Mouse (Mus musculus) intestine, embryonic 15.5 days (tissue): ENCODE results near the gene Ncapd2. TPM values are rescaled to one million over a fixed set of nuclear protein-coding genes. Genes with fewer than 3 reads are reported as not detected.

Experiments used
- ATAC-seq: fragments of 200-750 bp; cut with Nextera tagmentation; 2 replicates; pipeline ENCODE4 v1.8.0; 2017; ENCODE audit warnings: moderate TSS enrichment, moderate library complexity
- H3K27ac ChIP-seq: fragments of 300-500 bp; sonication (generic); 2 replicates; pipeline ENCODE4 v1.5.1; 2015; ENCODE audit warnings: mild to moderate bottlenecking, inconsistent platforms
- H3K27me3 ChIP-seq: fragments of 300-500 bp; sonication (generic); replicated peaks from 2 replicates; pipeline ENCODE4 v1.6.1; 2015; ENCODE audit warnings: inconsistent platforms
- H3K36me3 ChIP-seq: fragments of 300-500 bp; sonication (generic); 2 replicates; pipeline ENCODE4 v1.6.1; 2015; ENCODE audit warnings: inconsistent platforms
- H3K4me1 ChIP-seq: fragments of 300-500 bp; sonication (generic); replicated peaks from 2 replicates; pipeline ENCODE4 v1.6.1; 2015; ENCODE audit warnings: inconsistent platforms
- H3K4me2 ChIP-seq: fragments of 300-500 bp; sonication (generic); replicated peaks from 2 replicates; pipeline ENCODE4 v1.6.1; 2015; ENCODE audit warnings: mild to moderate bottlenecking, inconsistent platforms
- H3K4me3 ChIP-seq: fragments of 300-500 bp; sonication (generic); replicated peaks from 2 replicates; pipeline ENCODE4 v1.5.1; 2015; ENCODE audit warnings: inconsistent platforms
- H3K9ac ChIP-seq: fragments of 300-500 bp; sonication (generic); 2 replicates; pipeline ENCODE4 v1.6.1; 2015; ENCODE audit warnings: inconsistent platforms
- H3K9me3 ChIP-seq: fragments of 300-500 bp; sonication (generic); 2 replicates; pipeline ENCODE4 v1.6.1; 2016; ENCODE audit warnings: inconsistent platforms
- WGBS: fragments of 180-500 bp; shearing (Covaris S2); methylation state at CpG from one replicate; pipeline ENCODE4 v1.1.7; 2015; 5-methylcytosine and 5-hydroxymethylcytosine counted together
- polyA plus RNA-seq: library from polyadenylated mRNA; unstranded; fragments of >200 nt; fragmentation: Nextera tagmentation; extraction: Ambion mirVana; gene quantifications from 2 replicates; pipeline ENCODE4 v1.2.1, GENCODE M21; 2015

Ncapd2 gene
- polyA plus RNA-seq, 1 experiment from 2014 or later, result 83.3 TPM

DNA sequence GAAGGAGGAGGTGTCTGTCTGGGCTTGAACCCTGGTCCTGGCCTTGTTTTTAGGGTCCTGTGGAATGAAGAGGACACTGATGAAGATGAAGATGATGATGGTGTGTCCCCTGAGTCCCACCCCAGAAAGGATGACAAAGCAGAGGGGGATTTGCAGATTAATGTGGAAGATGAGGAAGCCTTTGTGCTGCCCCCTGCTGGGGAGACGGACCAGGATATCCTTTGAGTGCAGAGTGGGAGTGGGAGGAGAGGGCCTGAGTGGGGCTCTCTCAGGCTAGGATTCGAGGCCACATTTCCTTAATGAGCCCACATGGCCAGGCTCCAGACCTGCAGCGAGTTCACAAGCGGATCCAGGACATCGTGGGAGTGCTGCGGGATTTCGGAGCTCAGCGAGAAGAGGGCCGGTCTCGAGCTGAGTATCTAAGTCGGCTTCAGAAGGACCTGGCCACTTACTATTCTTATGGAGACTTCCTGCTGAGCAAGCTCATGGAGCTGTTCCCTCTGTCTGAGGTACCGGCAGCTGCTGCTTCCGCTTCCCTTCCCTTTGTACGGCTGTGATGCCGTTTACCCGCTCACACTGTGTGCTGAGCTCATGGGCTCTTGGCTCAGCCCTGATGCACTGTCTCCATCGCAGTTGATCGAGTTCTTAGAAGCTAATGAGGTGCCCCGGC is 54.4 kb downstream of the Ncapd2 start:
- Histone ChIP-seq H3K9ac (no peak overlapping the region), H3K36me3 (peaks cover 70% of the 10 kb centered on the region), H3K4me2 (no peak overlapping the region), H3K4me1 (no peaks in the 10 kb centered on the region; the same call in 1 of the 2 replicates), H3K9me3 (no peaks in the 10 kb centered on the region), H3K4me3 (no peak overlapping the region), H3K27ac (no peak overlapping the region), H3K27me3 (no peaks in the 10 kb centered on the region)
- 90% methylated on average over 19 of the region's 19 CpGs for WGBS
- ATAC-seq, result no peak

DNA sequence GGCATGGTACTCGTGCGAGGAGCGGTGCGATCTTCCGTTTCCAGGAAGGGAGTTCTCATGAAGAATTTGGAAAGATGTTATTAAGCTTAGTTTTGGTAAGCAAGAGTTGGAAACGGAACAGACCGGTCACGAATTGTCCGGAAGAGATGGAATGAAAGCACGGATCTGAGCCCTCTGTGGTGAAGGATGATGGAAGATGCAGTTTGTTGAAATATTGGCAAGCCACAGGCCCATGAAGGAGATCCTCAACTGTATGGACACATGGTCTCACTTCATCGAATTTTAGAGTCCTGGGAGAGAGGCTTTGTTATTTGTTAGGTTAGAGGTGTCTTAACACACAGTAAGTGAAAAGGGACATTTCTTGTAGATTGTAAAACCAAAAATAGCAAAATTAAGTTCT is 59.0 kb downstream of the Ncapd2 start:
- Histone ChIP-seq H3K36me3 (peaks cover 41% of the 10 kb centered on the region), H3K27ac (0 out of 2 replicates have a peak overlapping the region, but pooled peaks have one; percentile 94), H3K4me3 (peak overlapping the region; percentile 78), H3K4me1 (no peaks in the 10 kb centered on the region; the same call in 1 of the 2 replicates), H3K9me3 (no peaks in the 10 kb centered on the region), H3K27me3 (no peaks in the 10 kb centered on the region), H3K9ac (peak overlapping the region; percentile 85), H3K4me2 (peak overlapping the region; percentile 92)
- 6% methylated on average over 11 of the region's 11 CpGs for WGBS
- ATAC-seq, result 0 out of 2 replicates have a peak, but pooled peaks have one; percentile 1

- H3K4me2 ChIP-seq, result peak within 1 kb of the TSS; percentile 92
- peak within 1 kb of the TSS; percentile 85 for H3K9ac ChIP-seq
- H3K27ac ChIP-seq, result peak within 1 kb of the TSS; percentile 94
- peaks cover 42% of the 10 kb centered on the region for H3K36me3 ChIP-seq
- under 1% methylated on average over 66 of the region's 66 CpGs for WGBS
- no peaks in the 10 kb centered on the region for H3K9me3 ChIP-seq
- no peaks in the 10 kb centered on the region; the same call in 1 of the 2 replicates for H3K4me1 ChIP-seq
- ATAC-seq, result peak; percentile 98
- H3K27me3 ChIP-seq, result no peaks in the 10 kb centered on the region
- peak within 1 kb of the TSS; percentile 78 for H3K4me3 ChIP-seq
These were observed 60.0 kb downstream of the Ncapd2 start, which contains the start of gene Nop2 for GRCm38 (mm10) chr6:125131302-125132156. Gene Nop2, plus strand, starts transcription at chr6:125131909.

GRCm38 (mm10) chr6:125129710-125130402 is 61.6 kb downstream of the Ncapd2 start:
- WGBS, result 89% methylated on average over 20 of the region's 20 CpGs

GRCm38 (mm10) chr6:125128724-125129123 is 62.8 kb downstream of the Ncapd2 start:
- Histone ChIP-seq H3K9me3 (no peaks in the 10 kb centered on the region), H3K4me3 (no peak overlapping the region), H3K9ac (no peak overlapping the region), H3K27ac (no peak overlapping the region), H3K27me3 (no peaks in the 10 kb centered on the region), H3K4me2 (no peak overlapping the region), H3K36me3 (peaks cover 39% of the 10 kb centered on the region), H3K4me1 (no peaks in the 10 kb centered on the region; the same call in 1 of the 2 replicates)
- no peak for ATAC-seq
- 88% methylated on average over 12 of the region's 12 CpGs for WGBS

More at GRCm38 (mm10) chr6:125129710-125130402, 61.6 kb downstream of the Ncapd2 start:
- ATAC-seq, result no peak
- no peak overlapping the region for H3K4me2 ChIP-seq
- no peak overlapping the region for H3K9ac ChIP-seq
- H3K36me3 ChIP-seq, result peaks cover 34% of the 10 kb centered on the region
- H3K27me3 ChIP-seq, result no peaks in the 10 kb centered on the region
- H3K9me3 ChIP-seq, result no peaks in the 10 kb centered on the region
- no peaks in the 10 kb centered on the region; the same call in 1 of the 2 replicates for H3K4me1 ChIP-seq
- H3K4me3 ChIP-seq, result no peak overlapping the region
- no peak overlapping the region for H3K27ac ChIP-seq

- Histone ChIP-seq H3K9ac (no peak overlapping the region), H3K4me1 (no peaks in the 10 kb centered on the region), H3K27me3 (no peaks in the 10 kb centered on the region), H3K27ac (no peak overlapping the region), H3K4me2 (no peak overlapping the region), H3K36me3 (peaks cover 67% of the 10 kb centered on the region), H3K9me3 (no peaks in the 10 kb centered on the region), H3K4me3 (no peak overlapping the region)
- 93% methylated on average over 8 of the region's 8 CpGs for WGBS
- ATAC-seq, result no peak
These were observed 72.1 kb downstream of the Ncapd2 start for GRCm38 (mm10) chr6:125119387-125119786.

Other genes with a start within 250 kb of the Ncapd2 start
- gene Cops7a, start 226.2 kb downstream of the Ncapd2 start, polyA plus RNA-seq, result 159 and 170 TPM in 2 replicates
- 1.8 and 2.1 TPM in 2 replicates for gene Pianp, start 195.0 kb downstream of the Ncapd2 start, polyA plus RNA-seq
- 13.4 and 14.3 TPM in 2 replicates for gene Zfp384, start 182.6 kb downstream of the Ncapd2 start, polyA plus RNA-seq
- gene Ing4, start 151.9 kb downstream of the Ncapd2 start, polyA plus RNA-seq, result 96.2 and 103 TPM in 2 replicates
- gene Acrbp, start 142.0 kb downstream of the Ncapd2 start, polyA plus RNA-seq, result 8.5 and 9.3 TPM in 2 replicates
- gene Lpar5, start 123.8 kb downstream of the Ncapd2 start, polyA plus RNA-seq, result 5.8 and 6.1 TPM in 2 replicates
- 62.3 and 62.6 TPM in 2 replicates for gene Chd4, start 95.7 kb downstream of the Ncapd2 start, polyA plus RNA-seq
- gene Nop2, start 59.8 kb downstream of the Ncapd2 start, polyA plus RNA-seq, result 68.1 and 70.3 TPM in 2 replicates
- gene Iffo1, start 46.5 kb downstream of the Ncapd2 start, polyA plus RNA-seq, result 6.9 and 7.2 TPM in 2 replicates
- gene Gapdh, start 25.2 kb downstream of the Ncapd2 start, polyA plus RNA-seq, result 2,230 and 2,316 TPM in 2 replicates
- gene Mrpl51, start 100 bp upstream of the Ncapd2 start, polyA plus RNA-seq, result 267 and 273 TPM in 2 replicates
- 4.6 and 5.3 TPM in 2 replicates for gene Vamp1, start 23.9 kb upstream of the Ncapd2 start, polyA plus RNA-seq
- gene Tapbpl, start 40.2 kb upstream of the Ncapd2 start, polyA plus RNA-seq, result 8.7 and 10.7 TPM in 2 replicates
- gene Cd27, start 45.3 kb upstream of the Ncapd2 start, polyA plus RNA-seq, result 1.4 and 1.6 TPM in 2 replicates
- gene Tuba3a, start 94.3 kb upstream of the Ncapd2 start, polyA plus RNA-seq, result 0.14 TPM in 1 of 2 replicates, not detected in the other
- 78.6 and 83.8 TPM in 2 replicates for gene Ltbr, start 122.2 kb upstream of the Ncapd2 start, polyA plus RNA-seq
- 2.6 and 3.3 TPM in 2 replicates for gene Scnn1a, start 129.0 kb upstream of the Ncapd2 start, polyA plus RNA-seq
- gene Tnfrsf1a, start 157.7 kb upstream of the Ncapd2 start, polyA plus RNA-seq, result 69.1 and 71.4 TPM in 2 replicates
- gene Plekhg6, start 189.1 kb upstream of the Ncapd2 start, polyA plus RNA-seq, result 7.3 and 8.9 TPM in 2 replicates